Mouse (Mus musculus) megakaryocyte, adult 5-6 weeks (primary cell): ENCODE data around the gene Bcas1. TPM values are rescaled to one million over a fixed set of nuclear protein-coding genes. Genes with fewer than 3 reads are reported as not detected.

Experiments
- ATAC-seq: 2 replicates; pipeline ENCODE4 v1.8.0; 2016; ENCODE audit warnings: mild to moderate bottlenecking, inconsistent platforms; ENCODE audit not compliant: poor library complexity, severe bottlenecking
- total RNA-seq, 2 experiments: library from RNA; stranded (forward) in 1 of 2; stranded (reverse) in 1 of 2; fragments of 153-499, 151-499 nt in 1 of 2; fragments of 221-1000, 200-1000 nt in 1 of 2; gene quantifications; 2 replicates each; pipeline versions ENCODE4 v1.2.3 to v1.2.4; 2015 to 2017

Bcas1 gene
- total RNA-seq, 2 experiments from 2014 or later = not detected

DNA sequence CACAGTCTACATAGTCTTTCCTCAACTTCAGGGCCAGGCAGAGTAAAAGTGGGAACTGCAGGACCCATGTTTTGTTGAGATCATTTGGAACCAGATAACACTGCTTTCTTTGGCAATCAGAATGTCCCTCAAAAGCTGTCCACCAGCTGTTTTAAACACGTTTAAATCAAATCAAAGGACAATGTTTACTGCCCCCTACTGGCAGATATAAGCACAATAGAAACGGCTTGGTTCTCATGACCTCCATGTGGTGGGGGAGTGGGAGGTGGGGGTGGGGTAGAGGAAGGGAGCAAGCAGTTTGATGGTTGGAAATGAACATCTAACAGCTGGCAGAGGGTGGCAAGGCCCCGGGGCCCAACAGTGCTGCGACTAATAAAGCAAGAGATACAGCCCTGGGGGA is 5.7 kb downstream of the Bcas1 start:
- no peak for ATAC-seq

DNA sequence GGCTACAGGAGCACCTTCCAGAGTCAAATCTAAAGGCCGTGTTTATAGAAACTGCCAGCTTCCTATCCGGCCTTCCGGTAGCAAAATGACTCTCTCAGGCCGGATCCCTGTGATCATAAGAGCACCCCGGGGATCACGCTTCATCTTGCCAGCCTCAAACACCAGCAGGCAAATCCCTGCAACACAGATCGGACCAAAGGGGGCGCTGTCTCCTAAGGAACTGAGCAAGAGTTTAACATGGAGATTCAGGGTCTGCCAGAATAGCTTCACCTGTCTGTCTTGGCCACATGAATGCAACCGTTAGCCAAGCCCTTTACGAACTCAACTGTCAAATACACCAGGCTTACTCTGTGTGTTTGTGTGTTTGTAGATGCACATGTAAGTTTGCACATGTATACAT is 8.9 kb downstream of the Bcas1 start:
- peak; percentile 35; the same call in 1 of the 2 replicates for ATAC-seq

DNA sequence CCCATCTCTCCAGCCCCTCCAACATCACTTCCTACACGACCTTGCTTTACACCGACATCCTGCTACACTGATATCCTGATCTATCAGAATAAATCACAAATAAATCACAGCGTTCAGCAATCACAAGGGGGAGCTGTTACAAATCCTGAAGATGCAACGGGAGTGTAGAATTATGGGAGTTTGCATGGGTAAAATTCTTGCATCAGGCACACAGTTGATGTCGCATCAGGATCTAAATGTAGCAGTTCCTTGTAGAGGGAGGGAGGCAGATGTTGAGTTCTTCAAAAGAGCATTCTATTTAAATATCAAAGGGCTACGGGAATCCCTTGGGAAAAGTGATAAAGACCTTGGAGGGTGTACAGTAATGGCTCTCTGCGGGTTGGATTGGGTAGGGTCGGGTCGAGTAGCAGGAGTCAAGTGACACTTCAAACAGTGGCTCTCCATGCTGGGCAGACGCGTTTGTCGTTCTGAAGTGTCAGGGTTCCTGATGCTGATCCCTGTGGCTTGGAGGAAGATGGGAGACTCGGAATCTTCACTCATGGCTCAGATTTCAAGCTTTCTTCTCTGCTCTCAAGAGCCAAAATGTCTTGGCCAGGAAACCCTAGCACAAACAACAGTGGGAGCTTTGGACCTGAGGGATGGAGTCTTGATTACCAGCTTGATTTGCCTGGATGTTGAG is 16.0 kb downstream of the Bcas1 start:
- ATAC-seq = no peak

DNA sequence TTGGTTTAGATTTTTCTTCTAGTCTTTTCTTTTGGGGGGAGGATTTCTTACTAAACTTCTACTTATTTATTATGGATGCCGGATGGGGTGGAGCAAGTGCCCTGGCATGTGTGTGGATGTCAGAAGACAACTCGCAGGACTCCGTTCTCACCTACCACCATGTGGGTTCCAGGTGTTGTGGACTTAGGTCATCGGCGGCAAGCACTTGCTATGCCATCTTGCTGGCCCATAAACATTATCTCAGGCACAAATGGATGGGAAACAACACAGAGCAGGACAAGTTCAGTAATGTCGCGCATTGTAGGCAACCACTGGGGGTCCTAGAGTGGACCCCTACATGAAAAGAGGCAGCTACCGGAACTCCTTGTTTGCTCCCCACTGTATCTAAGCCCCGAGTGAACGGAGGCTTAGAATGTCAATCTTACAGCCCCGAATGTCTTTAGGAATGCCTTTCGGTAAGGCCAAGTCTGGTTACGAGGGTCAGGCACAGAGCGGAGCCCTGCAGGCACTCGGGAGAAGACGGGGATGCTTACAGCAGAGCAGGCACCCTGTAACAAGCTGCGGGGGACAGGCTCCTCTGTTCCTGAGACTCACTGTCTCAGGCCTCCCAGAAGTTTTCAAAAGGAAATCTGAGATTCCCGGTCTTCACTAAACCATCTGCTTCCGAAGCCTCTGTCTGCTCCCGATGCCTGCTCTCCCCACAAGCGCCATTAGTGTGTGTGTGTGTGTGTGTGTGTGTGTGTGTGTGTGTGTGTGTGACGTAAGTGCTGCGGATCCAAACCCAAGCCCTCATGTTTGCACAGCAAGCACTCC is 16.8 kb downstream of the Bcas1 start:
- ATAC-seq = no peak

DNA sequence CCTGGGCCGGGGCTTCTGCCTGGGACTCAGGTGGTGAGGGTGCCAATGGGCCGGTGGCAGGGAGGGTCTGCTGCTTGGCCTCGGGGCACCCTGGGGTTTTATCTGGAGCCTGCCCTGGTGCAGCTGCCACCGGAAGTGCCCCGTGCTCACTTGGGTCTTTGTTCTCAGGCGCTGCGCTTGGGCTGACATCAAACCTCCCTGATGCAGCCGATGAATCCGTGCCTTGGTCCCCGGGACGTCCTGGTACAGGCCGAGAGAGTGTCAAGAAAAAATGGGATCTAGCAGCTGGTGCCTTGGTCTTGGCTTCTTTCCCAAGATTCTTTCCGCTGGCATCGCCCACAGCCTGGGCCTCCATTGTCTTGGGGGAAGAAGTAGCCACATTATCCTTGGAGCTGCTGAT is 21.2 kb downstream of the Bcas1 start:
- ATAC-seq = no peak

DNA sequence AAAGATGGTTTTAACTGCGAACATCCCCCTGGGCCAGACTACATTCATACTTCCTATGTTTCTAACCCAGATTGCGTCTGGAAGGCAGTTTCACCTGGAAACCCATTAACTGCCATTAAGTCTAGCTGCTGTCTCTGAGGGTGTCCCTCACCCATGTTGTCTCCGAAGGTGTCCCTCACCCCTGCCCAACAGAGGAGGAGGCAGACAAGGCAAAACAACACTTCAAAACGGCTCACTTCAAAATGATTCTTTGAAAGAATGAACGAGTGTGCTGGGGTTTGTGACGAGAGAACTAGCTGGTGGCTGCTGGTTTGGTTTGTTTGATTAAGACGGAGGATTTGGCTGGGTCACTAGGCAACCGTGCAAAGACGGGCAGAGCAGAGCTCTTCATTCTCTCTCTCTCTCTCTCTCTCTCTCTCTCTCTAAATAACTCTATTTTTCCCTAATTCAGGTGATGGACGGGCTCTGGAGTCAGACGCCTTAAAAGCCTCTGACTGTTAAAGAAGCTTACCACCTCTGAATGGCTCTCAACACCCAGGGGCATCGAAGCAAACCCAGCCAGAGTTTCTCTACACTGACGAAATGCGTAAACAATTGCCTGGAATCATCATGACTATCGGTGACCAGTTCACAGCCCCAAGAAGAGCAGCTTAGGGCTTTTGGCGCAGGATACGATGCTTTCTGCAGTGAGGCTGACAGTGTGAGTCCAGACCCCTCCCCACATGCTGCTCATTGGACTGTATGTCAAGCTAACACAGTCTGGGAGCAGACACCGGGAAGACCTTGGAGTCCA is 22.7 kb downstream of the Bcas1 start:
- no peak for ATAC-seq

DNA sequence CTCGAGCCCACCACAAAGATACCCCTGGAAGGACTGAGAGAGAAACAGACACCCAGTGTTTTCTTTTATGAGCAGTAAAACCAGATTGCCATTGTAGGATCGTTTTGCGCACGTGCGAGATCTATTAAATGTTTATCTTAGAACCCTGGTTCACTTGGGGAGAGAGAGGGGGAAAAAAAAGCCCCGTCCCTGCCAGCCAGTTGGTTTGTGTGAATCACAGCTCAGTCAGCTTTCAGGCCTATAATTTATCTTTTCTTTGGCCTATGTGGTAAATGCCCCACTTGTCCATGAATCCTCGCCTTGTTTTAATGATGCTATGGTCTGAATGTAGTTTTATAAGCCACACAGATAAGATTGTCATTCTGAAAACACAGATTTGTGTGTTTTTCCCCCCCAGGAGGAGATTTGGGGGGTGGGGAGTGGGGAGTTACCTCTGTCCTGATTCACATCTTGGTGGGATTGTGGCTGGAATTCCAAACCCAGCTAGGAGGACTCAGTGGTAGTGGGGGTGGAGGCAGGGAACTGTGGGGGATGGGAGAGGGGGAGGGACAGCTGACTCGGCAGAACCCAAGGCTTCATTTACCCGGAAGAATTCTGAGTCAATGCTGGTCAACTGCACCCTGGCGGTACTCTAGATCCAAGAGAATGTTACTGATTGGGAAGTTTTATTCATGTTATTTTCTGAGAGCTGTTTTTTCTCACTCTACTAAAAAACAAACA is 23.8 kb downstream of the Bcas1 start:
- no peak for ATAC-seq

DNA sequence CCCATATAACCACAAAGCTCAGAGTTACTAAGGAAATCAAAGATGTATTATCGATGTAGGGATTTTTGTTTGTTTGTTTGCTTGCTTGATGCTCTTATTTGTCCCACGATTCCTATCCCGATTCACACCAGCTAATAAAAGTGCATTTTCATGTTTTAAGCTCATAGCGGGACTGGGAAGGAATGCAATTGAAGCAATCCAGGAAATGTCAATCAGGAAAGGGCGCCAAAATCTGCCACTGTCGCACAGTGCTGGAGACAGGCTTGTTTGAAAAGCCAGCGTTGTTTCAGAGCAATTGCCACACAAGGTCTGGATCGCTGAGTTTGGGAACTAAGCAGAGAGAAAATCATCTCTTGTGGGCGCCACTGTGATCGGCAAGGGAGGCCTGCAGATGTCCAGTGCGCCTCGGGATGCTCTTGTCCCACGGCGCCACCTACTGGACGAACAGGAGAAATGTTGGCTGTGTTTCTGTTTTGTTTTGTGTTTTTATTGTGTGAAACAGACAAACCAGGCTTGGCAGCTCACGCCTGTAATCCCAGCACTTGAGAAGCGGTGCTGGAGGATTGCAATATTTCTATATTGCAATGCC is 26.3 kb downstream of the Bcas1 start:
- peak; percentile 95 for ATAC-seq

DNA sequence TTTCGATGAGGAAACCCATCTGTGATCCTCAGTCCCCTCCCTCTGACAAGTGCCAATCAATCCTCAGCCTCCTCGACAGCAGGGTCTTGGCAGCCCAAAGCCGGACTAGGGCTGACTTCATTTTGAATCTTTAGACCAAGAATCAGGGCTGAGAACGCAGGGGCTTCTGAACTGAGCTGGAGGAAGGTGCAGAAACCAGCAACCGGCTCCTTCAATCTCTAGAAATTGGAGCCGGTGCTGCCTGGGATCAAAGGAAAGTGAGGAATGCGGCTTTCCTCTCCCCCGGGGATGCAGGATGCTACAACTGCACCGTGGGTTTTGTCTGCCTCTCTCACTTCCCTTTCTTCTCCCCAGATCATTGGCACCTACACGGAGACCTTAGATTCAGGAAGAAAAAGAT is 27.0 kb downstream of the Bcas1 start:
- peak; percentile 55 for ATAC-seq

DNA sequence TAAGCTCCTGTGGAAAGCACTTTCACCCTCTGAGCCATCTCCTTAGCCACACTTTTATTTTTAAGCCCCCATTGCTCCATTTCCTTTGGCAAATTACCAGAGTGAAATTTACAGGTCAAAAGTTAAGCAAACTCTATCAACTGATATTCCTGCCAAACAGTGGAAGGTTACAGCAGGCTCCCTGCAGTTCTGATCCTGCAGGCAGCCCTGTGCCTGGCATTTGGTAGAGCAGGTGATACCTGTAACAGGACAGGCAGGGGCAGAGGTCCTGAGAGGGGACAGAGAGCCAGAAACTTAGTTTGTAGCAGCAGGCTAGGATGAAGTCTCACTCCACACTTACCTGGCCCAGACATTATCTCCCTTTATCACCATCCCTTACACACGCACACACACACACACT is 35.7 kb downstream of the Bcas1 start:
- no peak for ATAC-seq

DNA sequence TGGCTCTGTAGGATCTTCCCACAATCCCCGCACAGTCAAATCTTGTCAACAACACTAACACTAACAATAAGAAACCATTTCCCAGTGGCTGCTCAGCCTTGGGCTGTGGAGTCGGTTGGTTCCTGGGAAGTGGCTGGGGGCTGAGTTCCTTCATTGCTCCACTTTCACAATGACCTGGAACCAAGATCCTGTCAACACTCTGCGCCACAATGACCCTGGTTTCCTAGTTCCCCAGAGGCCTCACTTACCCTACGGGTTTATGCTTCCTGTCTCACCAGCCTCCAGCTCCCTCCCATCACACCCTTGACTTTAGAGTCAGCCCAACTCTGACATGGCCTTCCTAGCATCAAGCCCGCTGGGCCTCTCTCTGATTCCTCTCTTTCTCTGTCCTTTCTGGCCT is 39.3 kb downstream of the Bcas1 start:
- peak; percentile 51 for ATAC-seq

DNA sequence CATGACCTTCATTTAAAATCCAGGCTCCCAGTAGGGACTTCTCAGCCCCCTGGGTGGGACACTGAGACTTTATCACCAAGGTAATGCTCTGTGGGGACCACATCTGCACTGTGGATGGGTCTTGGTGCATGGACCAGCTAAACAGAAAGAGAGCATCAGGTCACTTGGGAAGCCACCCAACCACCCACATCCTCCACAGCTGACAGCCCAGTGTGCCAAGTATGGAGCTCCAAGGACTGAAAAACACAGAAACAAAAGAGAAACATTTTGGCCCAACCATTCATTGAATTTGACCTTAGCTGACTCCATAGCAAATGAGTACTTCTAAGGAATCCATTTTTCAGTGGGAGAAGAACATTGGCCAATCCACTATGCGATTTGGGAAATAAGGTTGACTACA is 42.1 kb downstream of the Bcas1 start:
- ATAC-seq = no peak

DNA sequence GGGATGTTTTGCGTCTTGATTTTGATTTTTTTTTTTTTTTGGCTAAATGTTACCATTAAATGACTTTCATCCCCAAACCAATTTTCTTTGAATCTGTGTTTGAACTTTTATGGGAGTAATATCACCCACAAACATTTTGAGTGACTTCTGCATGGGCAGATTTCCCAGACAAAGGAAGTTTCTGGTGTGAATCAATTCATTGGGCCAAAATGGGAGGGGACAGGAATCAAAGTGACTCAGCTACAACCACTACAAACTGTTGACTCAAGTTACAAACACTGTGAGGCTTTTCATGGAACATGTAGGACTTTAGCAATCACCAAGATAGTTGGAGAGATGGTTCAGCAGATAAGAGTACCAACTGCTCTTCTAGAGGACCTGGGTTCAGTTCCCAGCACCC is 42.9 kb downstream of the Bcas1 start:
- ATAC-seq = no peak

DNA sequence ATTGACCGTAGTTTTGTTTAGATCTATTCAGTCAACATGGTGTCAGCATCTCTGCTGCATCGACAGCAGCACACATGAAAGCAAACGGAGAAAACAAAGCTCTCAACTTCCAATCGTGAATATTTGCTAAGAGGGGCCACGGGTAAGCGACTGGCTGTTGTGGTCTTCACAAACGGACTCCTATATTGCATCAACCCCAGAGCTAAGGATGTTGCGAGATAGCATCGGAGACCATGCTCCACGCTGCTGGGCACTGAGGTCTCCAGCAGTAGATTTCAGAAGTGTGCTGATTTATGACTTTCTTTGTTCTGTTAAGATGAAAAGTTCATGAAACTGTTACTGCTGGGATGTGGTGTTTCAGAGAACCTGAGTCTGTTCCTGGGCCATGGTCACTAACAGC is 54.3 kb downstream of the Bcas1 start:
- ATAC-seq = no peak

DNA sequence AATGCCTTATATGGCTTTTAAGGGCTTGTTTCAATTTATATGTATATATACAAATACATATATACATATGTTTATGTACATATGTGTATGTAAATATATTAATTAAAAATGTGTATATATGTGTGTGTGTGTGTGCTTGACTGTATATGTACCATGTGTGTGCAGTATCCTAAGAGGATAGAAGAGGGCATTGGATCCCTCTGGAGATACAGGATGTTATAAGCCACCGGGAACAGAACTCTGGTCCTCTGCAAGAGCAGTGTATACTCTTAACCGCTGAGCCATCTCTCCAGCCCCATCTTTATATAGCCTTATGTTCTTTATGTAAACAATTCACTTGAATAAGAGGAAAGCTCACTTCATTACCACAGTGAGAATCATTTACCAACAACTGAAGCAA is 62.0 kb downstream of the Bcas1 start:
- ATAC-seq = no peak

DNA sequence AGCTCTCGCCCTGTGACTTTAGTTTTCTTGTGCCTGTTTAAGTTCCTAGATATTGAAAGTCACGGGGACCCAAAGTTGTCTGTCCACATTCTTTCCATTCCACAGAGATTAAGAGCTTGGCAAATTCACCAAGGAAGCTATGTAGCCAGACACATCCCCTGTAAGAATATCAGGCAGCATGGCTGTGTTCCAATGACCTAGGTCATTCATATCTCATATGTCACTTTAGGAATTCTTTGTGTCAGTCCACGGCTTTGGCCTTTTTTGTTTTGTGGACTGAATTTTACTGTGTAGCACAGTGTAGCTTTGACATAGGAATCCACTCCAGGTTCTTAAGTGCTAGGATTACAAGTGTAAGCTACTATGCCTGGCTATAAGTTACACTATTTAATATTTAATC is 62.4 kb downstream of the Bcas1 start:
- no peak for ATAC-seq

DNA sequence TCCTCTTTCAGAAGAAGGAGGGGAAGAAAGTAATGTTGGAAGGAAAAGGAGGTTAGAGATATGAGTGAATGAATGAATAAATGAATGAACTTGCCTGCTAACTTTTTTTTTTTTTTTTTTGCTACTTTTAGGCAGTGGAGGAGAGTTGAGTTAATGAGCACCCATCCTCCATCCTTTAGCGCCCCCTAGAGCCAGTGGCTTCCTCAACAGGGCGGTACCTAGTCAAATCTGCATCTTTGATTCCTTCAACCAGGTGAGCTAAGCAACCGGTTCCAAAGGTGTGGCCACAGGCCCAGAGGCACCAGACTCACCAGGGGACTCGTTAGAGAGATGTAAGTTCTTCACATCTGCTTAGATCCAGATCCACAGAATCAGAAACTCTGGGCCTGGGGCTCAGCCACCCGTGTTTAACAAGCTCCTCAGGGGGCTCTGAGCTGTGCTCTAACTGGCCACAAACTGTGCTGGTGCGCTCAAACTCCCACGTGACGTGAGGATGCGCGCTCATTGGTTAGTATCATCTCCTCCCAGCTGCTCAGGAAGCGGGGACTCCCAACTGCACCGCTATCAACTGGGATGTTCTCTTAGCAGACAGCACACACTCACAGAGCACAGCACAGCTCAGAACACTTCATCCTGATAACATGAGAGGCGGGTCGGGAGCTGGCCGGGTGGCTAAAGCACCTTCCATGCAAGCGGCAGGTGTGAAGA is 70.8 kb downstream of the Bcas1 start:
- ATAC-seq = no peak

DNA sequence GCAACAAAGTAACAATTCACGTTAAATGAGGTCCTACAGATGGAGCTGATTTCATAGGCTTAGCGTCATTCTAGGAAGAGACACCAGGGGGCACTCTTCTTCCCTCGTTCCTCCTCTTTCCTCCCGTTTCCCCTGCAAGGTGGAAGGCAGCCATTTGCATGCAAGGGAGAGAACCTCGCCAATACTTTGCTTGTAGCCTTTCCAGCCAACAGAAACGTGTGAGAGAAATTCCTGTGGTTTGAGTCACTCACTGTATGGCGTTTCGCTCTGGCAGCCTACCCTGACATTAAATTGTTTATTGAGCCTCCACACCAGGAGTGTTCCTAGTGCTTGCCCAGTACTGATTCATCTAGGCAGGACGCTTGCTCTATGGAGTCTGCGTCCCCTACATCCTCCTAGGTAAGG is 72.7 kb downstream of the Bcas1 start:
- peak; percentile 83 for ATAC-seq

DNA sequence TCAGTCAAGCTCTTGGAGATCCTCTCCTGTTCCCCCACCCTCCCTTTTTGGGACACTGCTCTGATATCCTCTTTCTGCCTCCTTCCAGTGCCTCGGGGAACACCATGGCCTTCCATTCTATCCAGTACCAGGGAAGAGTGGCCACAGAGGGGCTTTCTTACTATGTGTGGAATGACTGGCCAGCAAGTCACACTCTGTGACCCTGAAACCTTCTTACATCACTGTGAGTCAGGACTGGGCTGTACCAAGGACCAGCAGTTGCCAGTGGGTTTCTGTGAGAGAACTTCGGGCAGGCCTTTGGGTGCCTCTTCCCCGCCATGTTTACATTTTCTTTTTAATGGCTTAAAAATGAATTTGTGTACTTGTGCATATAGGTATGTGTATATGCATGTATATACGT is 75.4 kb downstream of the Bcas1 start:
- no peak for ATAC-seq

DNA sequence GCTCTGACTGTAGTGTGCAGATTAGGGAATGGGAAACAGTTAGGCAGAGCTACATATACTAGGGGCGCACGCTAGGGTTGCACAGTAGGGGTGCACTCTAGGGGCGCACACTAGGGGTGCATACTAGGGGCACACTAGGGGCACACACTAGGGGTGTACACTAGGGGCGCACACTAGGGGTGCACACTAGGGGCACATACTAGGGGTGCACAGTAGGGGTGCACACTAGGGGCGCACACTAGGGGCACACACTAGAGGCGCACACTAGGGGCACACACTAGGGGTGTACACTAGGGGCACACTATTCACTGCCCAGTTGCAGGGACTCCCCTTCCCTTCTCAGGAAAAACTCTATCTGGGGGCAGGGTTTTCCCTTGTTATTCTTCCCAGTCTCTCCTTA is 75.8 kb downstream of the Bcas1 start:
- no peak for ATAC-seq
